Mouse (Mus musculus): Measurements from ENCODE around the gene Cenpm.

The Cenpm gene

GRCm38 (mm10) chr15:82243311-82243710, 1.2 kb downstream of the Cenpm start:
- no peak for DNase-seq

GRCm38 (mm10) chr15:82236565-82236964, 8.0 kb downstream of the Cenpm start:
- peak; percentile 80 for DNase-seq

- DNase-seq, result no peak
Observed at GRCm38 (mm10) chr15:82235661-82236060, 8.9 kb downstream of the Cenpm start.

- DNase-seq, result no peak
Observed at GRCm38 (mm10) chr15:82232651-82233050, 11.9 kb downstream of the Cenpm start.

- DNase-seq, result no peak
Observed at GRCm38 (mm10) chr15:82231591-82232378, 12.8 kb downstream of the Cenpm start.

- no peak for DNase-seq
Observed at GRCm38 (mm10) chr15:82231100-82231499, 13.4 kb downstream of the Cenpm start.

- no peak for DNase-seq
Observed at GRCm38 (mm10) chr15:82230098-82230611, 14.4 kb downstream of the Cenpm start.

GRCm38 (mm10) chr15:82229542-82230045, 15.0 kb downstream of the Cenpm start:
- DNase-seq, result no peak

- DNase-seq, result no peak
Observed at GRCm38 (mm10) chr15:82225769-82226168, 18.8 kb downstream of the Cenpm start.

- DNase-seq, result no peak
Observed at GRCm38 (mm10) chr15:82224602-82225215, 19.8 kb downstream of the Cenpm start.

- DNase-seq, result peak in 1 of 2 experiments; percentile 53
Observed at GRCm38 (mm10) chr15:82223657-82224601, 20.6 kb downstream of the Cenpm start, which contains the start of gene Tnfrsf13c. TSS of gene Tnfrsf13c (minus strand) at chr15:82224369.

- DNase-seq, result no peak
Observed at GRCm38 (mm10) chr15:82223251-82223650, 21.3 kb downstream of the Cenpm start.

- no peak for DNase-seq
Observed at GRCm38 (mm10) chr15:82221104-82221860, 23.3 kb downstream of the Cenpm start.

- no peak for DNase-seq
Observed at GRCm38 (mm10) chr15:82220003-82220675, 24.4 kb downstream of the Cenpm start.

GRCm38 (mm10) chr15:82218778-82219666, 25.5 kb downstream of the Cenpm start:
- peak in 1 of 2 experiments; percentile 32 for DNase-seq

- DNase-seq, result no peak
Observed at GRCm38 (mm10) chr15:82217980-82218379, 26.6 kb downstream of the Cenpm start.

- no peak for DNase-seq
Observed at GRCm38 (mm10) chr15:82217039-82217438, 27.5 kb downstream of the Cenpm start.

- DNase-seq, result no peak
Observed at GRCm38 (mm10) chr15:82216142-82216827, 28.3 kb downstream of the Cenpm start.

- no peak for DNase-seq
Observed at GRCm38 (mm10) chr15:82215332-82216046, 29.1 kb downstream of the Cenpm start.
